Mouse (Mus musculus) retina, adult 2 months (tissue): ENCODE results near the gene Usp21.
A peak's percentile ranks its signal among the peaks of the same experiment; 100 is the strongest.

ENCODE experiments used
- DNase-seq: peaks from one replicate; pipeline ENCODE4 v3.0.0-alpha.2; 2012; ENCODE audit warnings: low read depth, low spot score

Gene Usp21

DNA sequence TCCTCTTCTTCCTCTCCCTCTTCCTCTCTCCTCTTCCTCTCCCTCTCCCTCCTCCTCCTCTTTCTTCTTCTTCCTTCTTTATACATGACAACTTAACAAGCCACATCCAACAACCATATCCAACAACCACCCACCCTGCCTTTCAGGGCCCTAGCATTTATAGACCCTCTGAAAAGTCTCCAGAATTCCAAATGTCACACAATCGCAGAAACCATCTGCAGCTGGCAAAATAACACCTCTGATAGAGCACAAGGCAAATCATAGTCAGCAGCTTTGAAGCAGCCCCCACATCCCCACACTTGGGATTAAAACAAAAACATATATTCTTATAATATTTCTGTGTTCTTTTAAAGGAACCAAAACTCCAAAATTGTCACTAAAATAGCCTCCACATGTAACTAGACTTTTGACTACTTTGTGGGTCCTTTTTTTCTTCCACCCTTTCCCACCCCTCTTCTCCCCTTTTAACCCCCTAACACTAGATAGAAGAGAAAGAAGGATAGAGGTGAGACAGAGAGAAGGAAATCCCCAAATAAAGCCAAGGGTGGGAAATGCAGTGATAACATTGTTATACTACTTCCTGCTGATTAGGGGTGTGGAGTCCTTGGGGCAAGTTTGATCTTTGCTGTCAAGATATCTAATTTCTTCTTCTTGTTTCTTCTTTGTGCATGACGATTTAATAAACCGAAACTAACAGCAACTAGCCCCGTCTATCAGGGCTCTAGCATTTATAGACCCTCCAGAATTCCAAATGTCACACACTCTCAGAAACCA is 21.6 kb downstream of the Usp21 start:
- DNase-seq = no peak

DNA sequence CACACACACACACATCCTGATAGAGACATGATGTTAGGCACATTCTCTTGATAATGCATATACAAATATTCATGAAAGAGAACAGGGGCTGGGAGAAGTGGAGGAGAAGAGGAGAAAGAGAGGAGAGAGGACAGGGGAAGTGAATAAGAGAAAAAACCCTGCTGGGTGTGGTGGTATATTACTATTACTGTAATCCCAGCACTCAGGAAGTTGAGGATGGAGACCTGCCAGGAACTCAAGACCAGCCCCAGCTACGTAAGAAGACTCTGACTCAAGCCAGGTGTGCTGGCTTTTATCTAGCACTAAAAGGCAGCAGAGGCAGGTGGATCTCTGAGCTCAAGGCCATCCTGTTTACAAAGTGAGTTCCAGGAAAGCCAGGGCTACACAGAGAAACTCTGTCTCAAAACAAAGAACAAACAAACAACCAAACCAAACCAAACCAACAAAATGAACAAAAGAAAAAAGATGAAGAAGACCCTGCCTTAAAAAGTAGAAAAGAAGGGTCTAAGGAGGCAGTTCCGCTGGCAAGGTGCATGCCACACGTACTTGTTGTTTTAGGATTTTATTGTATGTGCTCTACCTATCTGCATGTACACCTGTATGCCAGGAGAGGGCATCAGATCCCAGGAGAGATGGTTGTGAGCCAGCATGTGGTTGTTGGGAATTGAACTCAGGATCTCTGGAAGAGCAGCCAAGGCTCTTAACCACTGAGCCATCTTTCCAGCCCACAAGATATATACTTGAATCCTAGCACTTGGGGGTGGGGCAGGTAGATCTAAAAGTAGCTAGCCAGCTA is 23.9 kb downstream of the Usp21 start:
- no peak for DNase-seq

DNA sequence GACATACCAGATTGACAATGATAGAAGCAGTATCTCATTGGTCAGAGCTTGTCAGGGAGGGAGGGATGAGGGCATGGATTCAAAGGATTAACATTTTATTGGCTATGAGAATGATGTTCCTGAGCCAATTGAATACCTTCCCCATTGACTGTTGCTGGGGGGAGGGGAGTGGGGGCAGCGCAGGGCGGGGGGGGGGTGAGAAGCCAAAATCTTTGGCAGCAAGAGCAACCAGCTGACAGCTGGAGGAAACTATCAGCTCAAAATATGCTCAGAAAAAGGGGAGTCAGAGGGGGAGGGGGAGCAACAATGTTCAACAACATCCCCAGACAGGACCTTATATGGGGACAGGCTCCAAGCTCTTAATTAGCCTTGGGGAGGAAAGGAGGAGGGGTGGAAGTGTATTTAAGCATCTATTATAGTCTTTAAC is 24.6 kb downstream of the Usp21 start:
- peak; percentile 76 for DNase-seq

GRCm38 (mm10) chr1:171262594-171263130 is 25.1 kb downstream of the Usp21 start:
- no peak for DNase-seq

DNA sequence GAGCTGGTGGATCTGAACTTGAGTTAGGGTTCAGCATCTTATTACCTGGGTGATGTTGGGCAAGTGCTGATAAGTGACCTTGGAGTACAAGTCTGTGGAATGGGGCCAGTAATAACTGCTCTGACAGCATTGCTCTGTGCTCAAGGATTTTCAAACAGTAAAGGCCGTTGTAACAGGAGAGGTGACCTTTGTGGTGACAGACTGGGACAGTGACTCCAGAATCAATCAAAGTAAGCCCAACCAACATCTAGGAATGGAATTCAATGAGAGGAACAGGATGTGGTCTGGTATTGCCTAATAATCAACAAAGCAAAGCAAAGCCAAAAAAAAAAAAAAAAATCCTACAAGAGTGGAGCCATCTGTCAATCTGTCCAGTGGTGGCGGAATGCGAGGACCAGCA is 27.5 kb downstream of the Usp21 start:
- no peak for DNase-seq

DNA sequence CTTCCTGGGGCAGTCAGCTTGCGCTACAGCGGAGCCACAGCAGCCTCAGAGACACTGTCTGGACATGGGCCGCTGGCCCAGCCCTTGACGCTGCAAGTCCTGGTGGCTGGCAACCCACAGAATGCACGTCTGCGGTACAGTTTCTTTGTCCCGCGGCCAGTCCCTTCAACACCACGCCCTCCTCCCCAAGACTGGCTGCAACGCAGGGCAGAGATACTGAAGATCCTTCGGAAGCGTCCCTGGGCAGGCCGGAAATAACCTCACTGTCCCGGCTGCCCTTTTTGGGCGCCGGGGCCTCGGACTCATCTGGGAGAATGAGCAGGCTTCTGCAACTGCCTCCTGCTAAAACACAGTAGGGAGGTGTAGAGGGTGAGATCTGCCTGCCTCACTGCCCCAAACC is 28.9 kb downstream of the Usp21 start:
- DNase-seq = no peak

DNA sequence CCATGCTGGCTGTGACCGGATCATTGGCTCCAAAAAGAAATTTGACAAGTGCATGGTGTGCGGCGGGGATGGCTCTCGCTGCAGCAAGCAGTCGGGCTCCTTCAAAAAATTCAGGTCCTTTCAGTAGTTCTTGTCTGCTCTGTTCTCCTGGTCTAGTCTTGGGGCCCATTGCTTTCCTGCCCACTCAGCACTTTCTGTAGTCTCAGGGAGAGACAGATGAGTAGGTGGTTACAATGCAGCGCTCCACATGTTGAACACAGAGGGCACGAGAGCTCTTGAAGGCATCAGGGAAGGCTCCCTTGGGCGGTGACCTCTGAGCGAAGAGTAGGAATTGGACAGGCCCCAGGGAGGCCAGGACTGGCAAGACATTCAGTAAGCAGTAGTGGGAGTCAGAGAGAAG is 30.0 kb downstream of the Usp21 start:
- DNase-seq = no peak

DNA sequence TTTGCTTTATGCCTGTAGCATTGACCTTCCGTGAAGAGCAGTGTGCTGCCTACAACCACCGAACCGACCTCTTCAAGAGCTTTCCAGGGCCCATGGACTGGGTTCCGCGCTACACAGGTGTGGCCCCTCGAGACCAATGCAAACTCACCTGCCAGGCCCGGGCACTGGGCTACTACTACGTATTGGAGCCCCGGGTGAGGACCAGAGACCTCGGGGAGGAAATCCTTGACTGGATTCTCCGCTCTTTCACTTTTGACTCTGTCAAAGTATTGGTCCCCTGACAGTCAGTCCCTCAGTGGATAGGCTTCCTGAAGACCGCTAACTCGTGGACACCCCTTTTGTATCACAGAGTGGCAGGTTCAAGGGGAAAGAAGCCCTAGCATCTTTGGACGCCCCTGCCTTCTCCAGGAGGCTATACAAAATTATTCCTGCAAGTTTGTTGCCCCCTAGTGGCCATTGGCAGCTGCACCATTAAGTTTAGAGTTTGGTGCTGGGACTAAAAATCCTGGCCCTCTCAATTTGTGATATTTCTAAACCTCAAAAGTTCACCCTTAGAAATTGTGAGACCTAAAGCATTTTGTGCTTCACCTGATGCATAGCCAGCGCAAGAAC is 30.7 kb downstream of the Usp21 start:
- DNase-seq = no peak

DNA sequence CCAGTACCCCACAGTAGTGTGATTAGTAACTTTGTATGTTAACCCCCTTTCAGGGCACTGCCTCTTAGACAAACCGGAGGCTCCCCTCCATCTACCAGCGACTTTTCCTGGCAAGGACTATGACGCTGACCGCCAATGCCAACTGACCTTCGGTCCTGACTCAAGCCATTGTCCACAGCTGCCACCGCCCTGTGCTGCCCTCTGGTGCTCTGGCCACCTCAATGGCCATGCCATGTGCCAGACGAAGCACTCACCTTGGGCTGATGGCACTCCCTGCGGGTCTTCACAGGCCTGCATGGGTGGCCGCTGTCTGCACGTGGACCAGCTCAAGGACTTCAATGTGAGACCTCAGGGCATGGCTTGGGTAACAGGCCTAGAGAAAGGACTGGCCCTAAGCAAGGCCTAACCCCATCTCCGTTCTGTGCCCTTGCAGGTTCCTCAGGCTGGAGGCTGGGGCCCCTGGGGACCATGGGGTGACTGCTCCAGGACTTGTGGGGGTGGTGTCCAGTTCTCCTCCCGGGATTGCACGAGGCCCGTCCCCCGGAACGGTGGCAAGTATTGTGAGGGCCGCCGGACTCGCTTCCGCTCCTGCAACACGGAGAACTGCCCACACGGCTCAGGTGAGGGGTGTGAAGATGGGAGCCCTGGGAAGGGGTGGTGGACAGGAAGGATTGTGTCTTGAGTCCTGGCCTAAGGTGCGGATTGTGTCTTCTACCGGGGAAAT is 31.5 kb downstream of the Usp21 start:
- no peak for DNase-seq

- DNase-seq = no peak
Measured at GRCm38 (mm10) chr1:171252415-171252814, 35.4 kb downstream of the Usp21 start.

- DNase-seq = no peak
Measured at GRCm38 (mm10) chr1:171251594-171252324, 36.0 kb downstream of the Usp21 start.

DNA sequence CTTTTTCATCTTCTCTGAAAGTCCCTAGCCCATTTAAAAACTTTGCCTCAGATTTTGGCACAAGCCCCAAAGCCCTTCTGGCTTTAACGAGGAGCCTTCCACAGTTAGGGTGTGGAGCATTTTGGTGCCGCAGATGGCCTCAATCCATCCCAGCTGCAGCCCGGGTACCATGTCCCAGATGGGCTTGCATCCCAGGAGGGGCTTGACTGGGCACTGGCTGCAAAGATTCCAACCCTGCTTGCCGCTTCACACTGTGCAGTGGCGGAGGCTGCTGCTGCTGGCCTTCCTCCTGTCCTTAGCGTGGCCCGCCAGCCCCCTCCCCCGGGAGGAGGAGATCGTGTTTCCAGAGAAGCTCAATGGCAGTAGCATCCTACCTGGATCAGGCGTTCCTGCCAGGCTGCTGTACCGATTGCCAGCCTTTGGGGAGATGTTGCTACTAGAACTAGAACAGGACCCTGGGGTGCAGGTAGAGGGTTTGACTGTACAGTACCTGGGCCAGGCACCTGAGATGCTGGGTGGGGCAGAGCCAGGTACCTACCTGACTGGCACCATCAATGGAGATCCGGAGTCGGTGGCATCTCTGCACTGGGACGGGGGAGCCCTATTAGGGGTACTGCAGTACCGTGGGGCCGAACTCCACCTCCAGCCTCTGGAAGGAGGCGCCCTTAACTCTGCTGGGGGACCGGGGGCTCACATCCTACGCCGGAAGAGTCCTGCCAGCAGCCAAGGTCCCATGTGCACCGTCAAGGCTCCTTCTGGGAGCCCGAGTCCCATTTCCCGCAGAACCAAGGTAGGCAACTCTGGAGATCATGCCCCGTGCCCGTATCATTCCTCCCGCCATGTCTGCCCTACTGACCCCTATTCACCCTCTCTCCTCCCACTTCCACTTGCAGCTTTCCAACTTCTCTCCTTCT is 36.9 kb downstream of the Usp21 start, which contains the start of gene Ndufs2:
TSS of gene Ndufs2 (minus strand) at position 709 of the 914 bp plus-strand sequence.
- no peak for DNase-seq

GRCm38 (mm10) chr1:171249913-171250600 is 37.7 kb downstream of the Usp21 start, which contains the start of gene Adamts4:
Gene Adamts4 (plus strand): TSS chr1:171250421.
- DNase-seq = no peak

GRCm38 (mm10) chr1:171248386-171249226 is 39.2 kb downstream of the Usp21 start:
- DNase-seq = no peak

DNA sequence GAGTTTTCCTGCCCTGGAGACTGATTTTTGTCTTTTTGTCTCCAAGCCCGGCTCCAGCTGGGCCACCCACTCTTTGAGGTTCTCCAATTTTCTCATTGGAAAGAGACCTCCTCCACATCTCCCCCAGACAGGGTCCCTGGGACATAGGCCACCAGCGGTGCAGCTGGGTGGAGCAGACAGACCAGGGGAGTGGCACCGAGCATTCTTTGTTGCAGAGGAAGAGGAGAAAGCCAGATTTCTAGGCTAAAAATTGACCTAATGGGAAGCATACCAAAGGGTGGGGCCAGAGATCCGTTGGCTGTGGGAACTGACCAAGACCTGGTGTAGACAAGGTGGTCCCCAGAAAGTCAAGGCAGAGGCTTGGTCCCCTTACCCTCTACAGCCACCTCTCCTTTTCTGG is 39.9 kb downstream of the Usp21 start:
- no peak for DNase-seq

GRCm38 (mm10) chr1:171247453-171247841 is 40.3 kb downstream of the Usp21 start:
- DNase-seq = no peak

DNA sequence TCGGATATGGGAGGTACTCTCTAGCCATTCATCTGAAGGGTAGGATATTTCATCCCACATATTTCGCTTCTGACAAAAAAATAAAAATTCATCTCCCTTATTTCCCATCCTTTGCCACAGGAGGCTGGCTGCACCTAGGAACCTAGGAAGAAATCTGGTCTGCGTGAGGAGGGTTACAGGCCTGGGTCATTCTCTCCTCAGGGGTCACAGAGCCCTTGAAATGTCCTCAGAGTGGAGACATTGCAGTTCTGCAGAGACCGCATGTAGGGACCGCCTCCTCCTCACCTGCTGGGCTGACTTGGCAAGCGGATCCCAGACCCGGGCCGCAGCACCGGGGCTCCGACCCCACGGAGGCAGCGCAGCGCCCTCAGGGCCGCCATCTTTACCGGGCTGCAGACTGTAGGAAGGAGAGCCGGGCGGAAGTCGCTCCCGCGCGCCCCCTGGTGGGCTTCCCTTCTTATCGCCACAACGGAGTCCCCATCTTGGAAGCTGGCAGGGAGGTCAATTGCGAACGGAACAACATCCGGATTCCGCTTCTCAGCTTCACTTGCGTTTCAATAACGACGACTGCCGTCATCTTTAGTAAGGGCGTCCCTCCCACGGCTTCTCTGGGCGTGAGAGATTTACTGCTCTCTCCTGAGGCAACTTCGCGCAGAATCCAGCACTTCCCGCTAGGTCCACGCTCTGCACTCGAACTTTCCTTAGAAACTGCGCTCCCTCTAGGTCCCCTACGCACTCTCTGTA is 40.9 kb downstream of the Usp21 start:
- peak; percentile 98 for DNase-seq
